8 mouse cellular contexts compared by ENCODE assay signal in genomic region chr11:68954408-68954807, GRCm38 (mm10). TPM values are rescaled to one million over a fixed set of nuclear protein-coding genes. Genes with fewer than 3 reads are reported as not detected.
DNase-seq lines count a peak whose midpoint lies in the region; ATAC-seq and TF ChIP-seq lines count a peak whose summit lies in the region.

No protein-coding gene starts in this region.

- intact Hi-C loops in left cerebral cortex, postnatal 10 days (cut with DNase I) = no loop called here

- no peak for TF ChIP-seq POLR2A in kidney, adult 2 months (IDR thresholded peaks at IDR 0.05; ENCODE audit: low read depth, low read length)

- H3K9me3 ChIP-seq in hindbrain, embryonic 14.5 days (ENCODE audit: control insufficient read depth, low read length) = no peaks in the 10 kb centered on the region
- H3K9me3 ChIP-seq in midbrain, embryonic 15.5 days = no peaks in the 10 kb centered on the region

- no peak for DNase-seq in kidney, adult 2 months
- no peak for DNase-seq in kidney, adult 11 months
- no peak for DNase-seq in hindbrain, embryonic 14.5 days (ENCODE audit: low spot score)
- DNase-seq in left cerebral cortex, postnatal 10 days (ENCODE audit: extremely low spot score in 1 of 2, low spot score in 2 of 2) = no peak
- no peak for DNase-seq in layer of hippocampus, postnatal 10 days (ENCODE audit: low spot score in 2 of 2)
- DNase-seq in left cerebral cortex, adult 8-10 months (ENCODE audit: low spot score in 2 of 2) = no peak

- peak overlapping the region; percentile 51 for H3K4me2 ChIP-seq in hindbrain, embryonic 14.5 days (replicated peaks)
- peak overlapping the region; percentile 45 for H3K4me2 ChIP-seq in midbrain, embryonic 15.5 days

- H3K4me1 ChIP-seq in kidney, adult 2 months (ENCODE audit: control insufficient read depth, insufficient read depth, low read length) = no peaks in the 10 kb centered on the region
- peaks cover 3% of the 10 kb centered on the region; the same call in 1 of the 2 replicates for H3K4me1 ChIP-seq in brown adipose tissue, adult 24 weeks (ENCODE audit: control insufficient read depth, insufficient read depth, insufficient read length, low read length)
- peaks cover 6% of the 10 kb centered on the region; the same call in 1 of the 2 replicates for H3K4me1 ChIP-seq in hindbrain, embryonic 14.5 days (replicated peaks; ENCODE audit: control insufficient read depth, insufficient read depth, low read length)
- H3K4me1 ChIP-seq in midbrain, embryonic 15.5 days = peaks cover 12% of the 10 kb centered on the region

- no peak overlapping the region for H3K27ac ChIP-seq in kidney, adult 2 months (ENCODE audit: insufficient read depth, low read depth, low read length)
- H3K27ac ChIP-seq in brown adipose tissue, adult 24 weeks (replicated peaks; ENCODE audit: low read depth, low read length) = peak overlapping the region; percentile 2; the same call in 1 of the 2 replicates
- H3K27ac ChIP-seq in hindbrain, embryonic 14.5 days = no peak overlapping the region
- no peak overlapping the region for H3K27ac ChIP-seq in midbrain, embryonic 15.5 days

- no peaks in the 10 kb centered on the region for H3K27me3 ChIP-seq in kidney, adult 2 months (replicated peaks; ENCODE audit: control insufficient read depth, insufficient read depth, low read length)
- H3K27me3 ChIP-seq in hindbrain, embryonic 14.5 days (ENCODE audit: control insufficient read depth, insufficient read depth, low read length) = peaks cover 47% of the 10 kb centered on the region
- H3K27me3 ChIP-seq in midbrain, embryonic 15.5 days (replicated peaks) = peaks cover 25% of the 10 kb centered on the region

- ATAC-seq in hindbrain, embryonic 14.5 days (ENCODE audit: low FRiP score) = no peak
- no peak for ATAC-seq in midbrain, embryonic 15.5 days (replicated peaks)

- H3K36me3 ChIP-seq in kidney, adult 2 months (ENCODE audit: control insufficient read depth, insufficient read depth, low read length) = no peaks in the 10 kb centered on the region
- no peaks in the 10 kb centered on the region for H3K36me3 ChIP-seq in hindbrain, embryonic 14.5 days (replicated peaks; ENCODE audit: control insufficient read depth, insufficient read depth)
- no peaks in the 10 kb centered on the region for H3K36me3 ChIP-seq in midbrain, embryonic 15.5 days (replicated peaks)

- peak overlapping the region; percentile 33 for H3K4me3 ChIP-seq in kidney, adult 2 months (ENCODE audit: insufficient read depth, low read depth, low read length)
- H3K4me3 ChIP-seq in brown adipose tissue, adult 24 weeks (ENCODE audit: insufficient read depth, low read depth, low read length) = peak overlapping the region; percentile 55
- peak overlapping the region; percentile 23 for H3K4me3 ChIP-seq in hindbrain, embryonic 14.5 days (replicated peaks; ENCODE audit: low read length)
- H3K4me3 ChIP-seq in midbrain, embryonic 15.5 days = peak overlapping the region; percentile 23

- peak overlapping the region; percentile 44 for H3K9ac ChIP-seq in hindbrain, embryonic 14.5 days
- H3K9ac ChIP-seq in midbrain, embryonic 15.5 days = peak overlapping the region; percentile 26; the same call in 1 of the 2 replicates

- no peak for TF ChIP-seq CTCF in kidney, adult 2 months (conservative IDR thresholded peaks at IDR 0.05; ENCODE audit: insufficient read depth, insufficient read length, low read depth, low read length)

- WGBS in kidney, adult 2 months = 7% methylated on average over 17 of the region's 17 CpGs
- 3% methylated on average over 17 of the region's 17 CpGs for WGBS in hindbrain, embryonic 14.5 days
- under 1% methylated on average over 17 of the region's 17 CpGs for WGBS in midbrain, embryonic 15.5 days

RNA-seq across cellular contexts. Expression of gene Arhgef15, which starts 2.9 kb away (rescaled TPM):
- 38.2 and 44.7 TPM in 2 replicates for polyA plus RNA-seq in kidney, adult 2 months (2012; rRNA removed)
- 7.1 and 19.0 TPM in 2 replicates for polyA plus RNA-seq in brown adipose tissue, adult 24 weeks (2012; ENCODE audit: insufficient read depth, insufficient read length, missing spikeins)
- polyA plus RNA-seq in hindbrain, embryonic 14.5 days (2014; fragmentation: Nextera tagmentation; extraction: Ambion mirVana) = 20.1 and 23.4 TPM in 2 replicates
- 24.2 and 28.7 TPM in 2 replicates for polyA plus RNA-seq in midbrain, embryonic 15.5 days (2015; fragmentation: Nextera tagmentation; extraction: Ambion mirVana)
- total RNA-seq in left cerebral cortex, postnatal 10 days (2021) = 10 to 100 TPM; 21.1 to 25.3 TPM
- 10 to 100 TPM; 12.2 to 17.4 TPM for total RNA-seq in layer of hippocampus, postnatal 10 days (2021)
- total RNA-seq in left cerebral cortex, adult 8-10 months (2022) = 10 to 100 TPM; 35.5 to 40.0 (median 38.3) TPM

RNA-seq across cellular contexts. Expression of gene Slc25a35, which starts 13.5 kb away (rescaled TPM):
- 38.9 and 46.2 TPM in 2 replicates for polyA plus RNA-seq in kidney, adult 2 months (2012; rRNA removed)
- polyA plus RNA-seq in brown adipose tissue, adult 24 weeks (2012; ENCODE audit: insufficient read depth, insufficient read length, missing spikeins) = 170 and 220 TPM in 2 replicates
- 2.0 and 2.3 TPM in 2 replicates for polyA plus RNA-seq in hindbrain, embryonic 14.5 days (2014; fragmentation: Nextera tagmentation; extraction: Ambion mirVana)
- 1.3 and 1.6 TPM in 2 replicates for polyA plus RNA-seq in midbrain, embryonic 15.5 days (2015; fragmentation: Nextera tagmentation; extraction: Ambion mirVana)
- total RNA-seq in left cerebral cortex, postnatal 10 days (2021) = 1 to 10 TPM; 3.2 to 3.6 TPM
- 1 to 10 TPM; 4.3 to 4.4 TPM for total RNA-seq in layer of hippocampus, postnatal 10 days (2021)
- 1 to 10 TPM; 4.0 to 8.6 (median 7.1) TPM for total RNA-seq in left cerebral cortex, adult 8-10 months (2022)

RNA-seq across cellular contexts. Expression of gene Rangrf, which starts 20.6 kb away (rescaled TPM):
- 43.0 and 43.9 TPM in 2 replicates for polyA plus RNA-seq in kidney, adult 2 months (2012; rRNA removed)
- polyA plus RNA-seq in brown adipose tissue, adult 24 weeks (2012; ENCODE audit: insufficient read depth, insufficient read length, missing spikeins) = 9.0 and 12.7 TPM in 2 replicates
- 26.2 and 32.3 TPM in 2 replicates for polyA plus RNA-seq in hindbrain, embryonic 14.5 days (2014; fragmentation: Nextera tagmentation; extraction: Ambion mirVana)
- 22.0 and 22.7 TPM in 2 replicates for polyA plus RNA-seq in midbrain, embryonic 15.5 days (2015; fragmentation: Nextera tagmentation; extraction: Ambion mirVana)
- 10 to 100 TPM; 17.2 to 17.5 TPM for total RNA-seq in left cerebral cortex, postnatal 10 days (2021)
- 10 to 100 TPM; 16.2 to 20.5 TPM for total RNA-seq in layer of hippocampus, postnatal 10 days (2021)
- total RNA-seq in left cerebral cortex, adult 8-10 months (2022) = 10 to 100 TPM; 15.9 to 23.4 (median 19.8) TPM

RNA-seq across cellular contexts. Expression of gene Odf4, which starts 27.5 kb away (rescaled TPM):
- polyA plus RNA-seq in kidney, adult 2 months (2012; rRNA removed) = 0.33 and 0.46 TPM in 2 replicates
- polyA plus RNA-seq in brown adipose tissue, adult 24 weeks (2012; ENCODE audit: insufficient read depth, insufficient read length, missing spikeins) = not detected in 2 replicates
- 0.52 and 0.56 TPM in 2 replicates for polyA plus RNA-seq in hindbrain, embryonic 14.5 days (2014; fragmentation: Nextera tagmentation; extraction: Ambion mirVana)
- 0.60 and 0.84 TPM in 2 replicates for polyA plus RNA-seq in midbrain, embryonic 15.5 days (2015; fragmentation: Nextera tagmentation; extraction: Ambion mirVana)
- total RNA-seq in left cerebral cortex, postnatal 10 days (2021) = 1 to 10 TPM in 1 of 2 experiments, under 1 TPM in 1; 0.73 to 1.2 TPM
- total RNA-seq in layer of hippocampus, postnatal 10 days (2021) = under 1 TPM; 0.45 to 0.62 TPM
- total RNA-seq in left cerebral cortex, adult 8-10 months (2022) = 1 to 10 TPM; 1.1 to 2.2 (median 1.7) TPM

RNA-seq across cellular contexts. Expression of gene Rpl26, which starts 53.0 kb away (rescaled TPM):
- polyA plus RNA-seq in kidney, adult 2 months (2012; rRNA removed) = 1,040 and 1,128 TPM in 2 replicates
- 1,653 and 1,681 TPM in 2 replicates for polyA plus RNA-seq in brown adipose tissue, adult 24 weeks (2012; ENCODE audit: insufficient read depth, insufficient read length, missing spikeins)
- 573 and 680 TPM in 2 replicates for polyA plus RNA-seq in hindbrain, embryonic 14.5 days (2014; fragmentation: Nextera tagmentation; extraction: Ambion mirVana)
- polyA plus RNA-seq in midbrain, embryonic 15.5 days (2015; fragmentation: Nextera tagmentation; extraction: Ambion mirVana) = 529 and 538 TPM in 2 replicates
- total RNA-seq in left cerebral cortex, postnatal 10 days (2021) = 100 to 1,000 TPM; 701 to 756 TPM
- total RNA-seq in layer of hippocampus, postnatal 10 days (2021) = 100 to 1,000 TPM; 734 to 739 TPM
- total RNA-seq in left cerebral cortex, adult 8-10 months (2022) = 100 to 1,000 TPM; 920 to 943 (median 931) TPM

Comparison
In these comparisons a context has a peak if more than half of its experiments do, and no peak if none do; other contexts are left out.
1. RNA of gene Slc25a35, which starts 13.5 kb away (polyA plus RNA-seq): 170 to 220 TPM in brown adipose tissue, adult 24 weeks and 38.9 to 46.2 TPM in kidney, adult 2 months; 2.0 to 2.3 TPM in hindbrain, embryonic 14.5 days and 1.3 to 1.6 TPM in midbrain, embryonic 15.5 days; every median in the first group is over 10 times any median in the second.
2. Peak in every context shown above with its lines, with median percentiles within 50 percentile points of each other: H3K4me3 ChIP-seq.